Mouse (Mus musculus): ENCODE measurements around the gene Plcl1. TPM values are rescaled to one million over a fixed set of nuclear protein-coding genes. Genes with fewer than 3 reads are reported as not detected.
A peak's percentile ranks its signal among the peaks of the same experiment; 100 is the strongest.

The Plcl1 gene
- polyA plus RNA-seq, 1 experiment from 2014 or later: 3.8 TPM

GRCm38 (mm10) chr1:55706933-55707332 lies 301.2 kb downstream of the Plcl1 start:
- H3K9me3 ChIP-seq (ENCODE audit: control insufficient read depth, low read depth, low read length): no peaks in the 10 kb centered on the region
- no peak overlapping the region for H3K9ac ChIP-seq (replicated peaks; ENCODE audit: low read depth, low read length)
- no peaks in the 10 kb centered on the region for H3K36me3 ChIP-seq (ENCODE audit: control insufficient read depth, insufficient read depth, low read length)
- H3K4me2 ChIP-seq (replicated peaks; ENCODE audit: low read depth, low read length): no peak overlapping the region
- H3K4me3 ChIP-seq (ENCODE audit: low read depth, low read length): no peak overlapping the region
- no peak for ATAC-seq (ENCODE audit: insufficient number of reproducible peaks, insufficient read depth, low FRiP score, low read depth)
- H3K27ac ChIP-seq (ENCODE audit: low read length): no peak overlapping the region
- 50% methylated on average over 1 of the region's 1 CpGs for WGBS
- no peaks in the 10 kb centered on the region for H3K27me3 ChIP-seq (ENCODE audit: control insufficient read depth, insufficient read depth, low read length)
- H3K4me1 ChIP-seq (ENCODE audit: control insufficient read depth, insufficient read depth, low read length): no peaks in the 10 kb centered on the region

GRCm38 (mm10) chr1:55717283-55717803 lies 311.6 kb downstream of the Plcl1 start:
- Histone ChIP-seq H3K4me3 (ENCODE audit: low read depth, low read length) (no peak overlapping the region), H3K27ac (ENCODE audit: low read length) (no peak overlapping the region), H3K36me3 (ENCODE audit: control insufficient read depth, insufficient read depth, low read length) (no peaks in the 10 kb centered on the region), H3K9me3 (ENCODE audit: control insufficient read depth, low read depth, low read length) (no peaks in the 10 kb centered on the region), H3K4me1 (ENCODE audit: control insufficient read depth, insufficient read depth, low read length) (no peaks in the 10 kb centered on the region), H3K9ac (replicated peaks; ENCODE audit: low read depth, low read length) (no peak overlapping the region), H3K4me2 (replicated peaks; ENCODE audit: low read depth, low read length) (no peak overlapping the region), H3K27me3 (ENCODE audit: control insufficient read depth, insufficient read depth, low read length) (no peaks in the 10 kb centered on the region)
- ATAC-seq (ENCODE audit: insufficient number of reproducible peaks, insufficient read depth, low FRiP score, low read depth): no peak
- 67% methylated on average over 4 of the region's 4 CpGs for WGBS

GRCm38 (mm10) chr1:55725428-55725827 lies 319.7 kb downstream of the Plcl1 start:
- no peak overlapping the region for H3K4me3 ChIP-seq (ENCODE audit: low read depth, low read length)
- WGBS: 39% methylated on average over 3 of the region's 3 CpGs
- no peaks in the 10 kb centered on the region for H3K36me3 ChIP-seq (ENCODE audit: control insufficient read depth, insufficient read depth, low read length)
- ATAC-seq (ENCODE audit: insufficient number of reproducible peaks, insufficient read depth, low FRiP score, low read depth): no peak
- H3K27ac ChIP-seq (ENCODE audit: low read length): no peak overlapping the region
- H3K9ac ChIP-seq (replicated peaks; ENCODE audit: low read depth, low read length): no peak overlapping the region
- H3K4me2 ChIP-seq (replicated peaks; ENCODE audit: low read depth, low read length): no peak overlapping the region
- H3K27me3 ChIP-seq (ENCODE audit: control insufficient read depth, insufficient read depth, low read length): no peaks in the 10 kb centered on the region
- H3K9me3 ChIP-seq (ENCODE audit: control insufficient read depth, low read depth, low read length): no peaks in the 10 kb centered on the region
- H3K4me1 ChIP-seq (ENCODE audit: control insufficient read depth, insufficient read depth, low read length): no peaks in the 10 kb centered on the region

GRCm38 (mm10) chr1:55729332-55729731 lies 323.6 kb downstream of the Plcl1 start:
- WGBS: 82% methylated on average over 3 of the region's 3 CpGs

GRCm38 (mm10) chr1:55732951-55733350 lies 327.2 kb downstream of the Plcl1 start:
- H3K9ac ChIP-seq (replicated peaks; ENCODE audit: low read depth, low read length): no peak overlapping the region
- ATAC-seq (ENCODE audit: insufficient number of reproducible peaks, insufficient read depth, low FRiP score, low read depth): no peak

More at GRCm38 (mm10) chr1:55729332-55729731, 323.6 kb downstream of the Plcl1 start:
- H3K36me3 ChIP-seq (ENCODE audit: control insufficient read depth, insufficient read depth, low read length): no peaks in the 10 kb centered on the region
- no peak overlapping the region for H3K9ac ChIP-seq (replicated peaks; ENCODE audit: low read depth, low read length)
- no peaks in the 10 kb centered on the region for H3K27me3 ChIP-seq (ENCODE audit: control insufficient read depth, insufficient read depth, low read length)
- H3K4me1 ChIP-seq (ENCODE audit: control insufficient read depth, insufficient read depth, low read length): no peaks in the 10 kb centered on the region
- H3K9me3 ChIP-seq (ENCODE audit: control insufficient read depth, low read depth, low read length): no peaks in the 10 kb centered on the region
- ATAC-seq (ENCODE audit: insufficient number of reproducible peaks, insufficient read depth, low FRiP score, low read depth): no peak
- H3K4me2 ChIP-seq (replicated peaks; ENCODE audit: low read depth, low read length): no peak overlapping the region
- no peak overlapping the region for H3K4me3 ChIP-seq (ENCODE audit: low read depth, low read length)
- H3K27ac ChIP-seq (ENCODE audit: low read length): no peak overlapping the region

GRCm38 (mm10) chr1:55736054-55736740 lies 330.5 kb downstream of the Plcl1 start:
- Histone ChIP-seq H3K9ac (replicated peaks; ENCODE audit: low read depth, low read length) (no peak overlapping the region), H3K4me1 (ENCODE audit: control insufficient read depth, insufficient read depth, low read length) (no peaks in the 10 kb centered on the region), H3K4me2 (replicated peaks; ENCODE audit: low read depth, low read length) (no peak overlapping the region), H3K27ac (ENCODE audit: low read length) (no peak overlapping the region), H3K36me3 (ENCODE audit: control insufficient read depth, insufficient read depth, low read length) (no peaks in the 10 kb centered on the region), H3K27me3 (ENCODE audit: control insufficient read depth, insufficient read depth, low read length) (no peaks in the 10 kb centered on the region), H3K4me3 (ENCODE audit: low read depth, low read length) (no peak overlapping the region), H3K9me3 (ENCODE audit: control insufficient read depth, low read depth, low read length) (no peaks in the 10 kb centered on the region)
- ATAC-seq (ENCODE audit: insufficient number of reproducible peaks, insufficient read depth, low FRiP score, low read depth): 0 out of 2 replicates have a peak, but pooled peaks have one; percentile 61
- WGBS: 81% methylated on average over 14 of the region's 14 CpGs

More at GRCm38 (mm10) chr1:55732951-55733350, 327.2 kb downstream of the Plcl1 start:
- no peak overlapping the region for H3K4me2 ChIP-seq (replicated peaks; ENCODE audit: low read depth, low read length)
- no peak overlapping the region for H3K27ac ChIP-seq (ENCODE audit: low read length)
- no peaks in the 10 kb centered on the region for H3K4me1 ChIP-seq (ENCODE audit: control insufficient read depth, insufficient read depth, low read length)
- H3K36me3 ChIP-seq (ENCODE audit: control insufficient read depth, insufficient read depth, low read length): no peaks in the 10 kb centered on the region
- WGBS: 41% methylated on average over 3 of the region's 3 CpGs
- no peaks in the 10 kb centered on the region for H3K27me3 ChIP-seq (ENCODE audit: control insufficient read depth, insufficient read depth, low read length)
- H3K9me3 ChIP-seq (ENCODE audit: control insufficient read depth, low read depth, low read length): no peaks in the 10 kb centered on the region
- no peak overlapping the region for H3K4me3 ChIP-seq (ENCODE audit: low read depth, low read length)

- ATAC-seq (ENCODE audit: insufficient number of reproducible peaks, insufficient read depth, low FRiP score, low read depth): no peak
- WGBS: 55% methylated on average over 5 of the region's 5 CpGs
- H3K27me3 ChIP-seq (ENCODE audit: control insufficient read depth, insufficient read depth, low read length): no peaks in the 10 kb centered on the region
These were observed 331.1 kb downstream of the Plcl1 start for GRCm38 (mm10) chr1:55736762-55737288.

GRCm38 (mm10) chr1:55738746-55739365 lies 333.1 kb downstream of the Plcl1 start:
- H3K9ac ChIP-seq (replicated peaks; ENCODE audit: low read depth, low read length): no peak overlapping the region
- no peaks in the 10 kb centered on the region for H3K9me3 ChIP-seq (ENCODE audit: control insufficient read depth, low read depth, low read length)
- H3K4me1 ChIP-seq (ENCODE audit: control insufficient read depth, insufficient read depth, low read length): no peaks in the 10 kb centered on the region
- no peak overlapping the region for H3K4me3 ChIP-seq (ENCODE audit: low read depth, low read length)
- no peak overlapping the region for H3K27ac ChIP-seq (ENCODE audit: low read length)
- 66% methylated on average over 12 of the region's 12 CpGs for WGBS
- no peak for ATAC-seq (ENCODE audit: insufficient number of reproducible peaks, insufficient read depth, low FRiP score, low read depth)
- no peaks in the 10 kb centered on the region for H3K36me3 ChIP-seq (ENCODE audit: control insufficient read depth, insufficient read depth, low read length)
- H3K27me3 ChIP-seq (ENCODE audit: control insufficient read depth, insufficient read depth, low read length): no peaks in the 10 kb centered on the region
- H3K4me2 ChIP-seq (replicated peaks; ENCODE audit: low read depth, low read length): no peak overlapping the region

More at GRCm38 (mm10) chr1:55736762-55737288, 331.1 kb downstream of the Plcl1 start:
- no peak overlapping the region for H3K4me3 ChIP-seq (ENCODE audit: low read depth, low read length)
- H3K9me3 ChIP-seq (ENCODE audit: control insufficient read depth, low read depth, low read length): no peaks in the 10 kb centered on the region
- H3K4me1 ChIP-seq (ENCODE audit: control insufficient read depth, insufficient read depth, low read length): no peaks in the 10 kb centered on the region
- H3K36me3 ChIP-seq (ENCODE audit: control insufficient read depth, insufficient read depth, low read length): no peaks in the 10 kb centered on the region
- no peak overlapping the region for H3K27ac ChIP-seq (ENCODE audit: low read length)
- H3K9ac ChIP-seq (replicated peaks; ENCODE audit: low read depth, low read length): no peak overlapping the region
- no peak overlapping the region for H3K4me2 ChIP-seq (replicated peaks; ENCODE audit: low read depth, low read length)

All from stomach, embryonic 14.5 days (tissue).